Mouse (Mus musculus) kidney, embryonic 15.5 days (tissue): ENCODE results near the gene Nhej1. TPM values are rescaled to one million over a fixed set of nuclear protein-coding genes. Genes with fewer than 3 reads are reported as not detected.

Experiments
- ATAC-seq: fragments of 200-750 bp; cut with Nextera tagmentation; replicated peaks from 2 replicates; pipeline ENCODE4 v1.8.0; 2017; ENCODE audit warnings: moderate TSS enrichment; ENCODE audit not compliant: low FRiP score
- H3K27ac ChIP-seq: fragments of 300-500 bp; sonication (generic); 2 replicates; pipeline ENCODE4 v1.5.1; 2015; ENCODE audit warnings: mild to moderate bottlenecking, inconsistent platforms
- H3K27me3 ChIP-seq: fragments of 300-500 bp; sonication (generic); 2 replicates; pipeline ENCODE4 v1.6.1; 2015; ENCODE audit warnings: inconsistent platforms
- H3K36me3 ChIP-seq: fragments of 300-500 bp; sonication (generic); 2 replicates; pipeline ENCODE4 v1.6.1; 2015; ENCODE audit warnings: inconsistent platforms
- H3K4me1 ChIP-seq: fragments of 300-500 bp; sonication (generic); 2 replicates; pipeline ENCODE4 v1.6.1; 2015; ENCODE audit warnings: inconsistent platforms
- H3K4me2 ChIP-seq: fragments of 300-500 bp; sonication (generic); 2 replicates; pipeline ENCODE4 v1.6.1; 2015; ENCODE audit warnings: moderate library complexity, mild to moderate bottlenecking, inconsistent platforms
- H3K4me3 ChIP-seq: fragments of 300-500 bp; sonication (generic); replicated peaks from 2 replicates; pipeline ENCODE4 v1.5.1; 2015; ENCODE audit warnings: mild to moderate bottlenecking, inconsistent platforms
- H3K9ac ChIP-seq: fragments of 300-500 bp; sonication (generic); 2 replicates; pipeline ENCODE4 v1.6.1; 2015; ENCODE audit warnings: mild to moderate bottlenecking, inconsistent platforms
- H3K9me3 ChIP-seq: fragments of 300-500 bp; sonication (generic); replicated peaks from 2 replicates; pipeline ENCODE4 v1.6.1; 2016; ENCODE audit warnings: inconsistent platforms
- WGBS: fragments of 180-500 bp; shearing (Covaris S2); methylation state at CpG from one replicate; pipeline ENCODE4 v1.1.7; 2015; ENCODE audit warnings: mixed read lengths; 5-methylcytosine and 5-hydroxymethylcytosine counted together
- polyA plus RNA-seq: library from polyadenylated mRNA; unstranded; fragments of >200 nt; fragmentation: Nextera tagmentation; extraction: Ambion mirVana; gene quantifications from 2 replicates; pipeline ENCODE4 v1.2.1, GENCODE M21; 2015

Gene Nhej1
- polyA plus RNA-seq: 10.3 and 10.6 TPM in 2 replicates

- Histone ChIP-seq H3K4me1 (peaks cover 13% of the 10 kb centered on the region), H3K9ac (peak within 1 kb of the TSS; percentile 53), H3K4me2 (peak within 1 kb of the TSS; percentile 65), H3K36me3 (no peaks in the 10 kb centered on the region), H3K27ac (peak within 1 kb of the TSS; percentile 99), H3K9me3 (no peaks in the 10 kb centered on the region), H3K4me3 (peak within 1 kb of the TSS; percentile 58), H3K27me3 (no peaks in the 10 kb centered on the region)
- WGBS: 1% methylated on average over 56 of the region's 56 CpGs
- peak; percentile 98 for ATAC-seq
These were observed at the start of gene Nhej1 for GRCm38 (mm10) chr1:75124346-75125321. Gene Nhej1, minus strand, starts transcription at chr1:75125200.

- Histone ChIP-seq H3K4me2 (peak within 1 kb of the TSS; percentile 82), H3K9ac (peak within 1 kb of the TSS; percentile 70), H3K4me3 (peak within 1 kb of the TSS; percentile 85), H3K27me3 (no peaks in the 10 kb centered on the region), H3K36me3 (peaks cover 40% of the 10 kb centered on the region), H3K27ac (peak within 1 kb of the TSS; percentile 94), H3K4me1 (peaks cover 16% of the 10 kb centered on the region), H3K9me3 (no peaks in the 10 kb centered on the region)
- under 1% methylated on average over 56 of the region's 59 CpGs for WGBS
- ATAC-seq: peak; percentile 98
These were observed 43.8 kb upstream of the Nhej1 start, which contains the start of gene Zfand2b for GRCm38 (mm10) chr1:75168472-75169464. Gene Zfand2b, plus strand, starts transcription at chr1:75168646.

- peaks cover 33% of the 10 kb centered on the region for H3K36me3 ChIP-seq
- peak overlapping the region; percentile 85 for H3K4me3 ChIP-seq
- 10% methylated on average over 7 of the region's 7 CpGs for WGBS
- ATAC-seq: peak; percentile 26; the same call in 1 of the 2 replicates
- H3K9me3 ChIP-seq: no peaks in the 10 kb centered on the region
- H3K4me2 ChIP-seq: peak overlapping the region; percentile 82
- H3K4me1 ChIP-seq: peaks cover 16% of the 10 kb centered on the region
- peak overlapping the region; percentile 94 for H3K27ac ChIP-seq
- peak overlapping the region; percentile 70 for H3K9ac ChIP-seq
- no peaks in the 10 kb centered on the region for H3K27me3 ChIP-seq
These were observed 43.1 kb upstream of the Nhej1 start for GRCm38 (mm10) chr1:75168093-75168471.

GRCm38 (mm10) chr1:75160256-75160617 is 35.2 kb upstream of the Nhej1 start:
- Histone ChIP-seq H3K4me2 (no peak overlapping the region), H3K9ac (no peak overlapping the region), H3K4me3 (no peak overlapping the region), H3K27ac (no peak overlapping the region), H3K36me3 (no peaks in the 10 kb centered on the region), H3K27me3 (no peaks in the 10 kb centered on the region), H3K9me3 (no peaks in the 10 kb centered on the region), H3K4me1 (no peaks in the 10 kb centered on the region)
- ATAC-seq: no peak
- 83% methylated on average over 4 of the region's 4 CpGs for WGBS

GRCm38 (mm10) chr1:75159540-75160255 is 34.7 kb upstream of the Nhej1 start:
- Histone ChIP-seq H3K4me3 (no peak overlapping the region), H3K9me3 (no peaks in the 10 kb centered on the region), H3K27ac (no peak overlapping the region), H3K27me3 (no peaks in the 10 kb centered on the region), H3K4me2 (no peak overlapping the region), H3K9ac (no peak overlapping the region), H3K4me1 (no peaks in the 10 kb centered on the region), H3K36me3 (no peaks in the 10 kb centered on the region)
- ATAC-seq: no peak
- WGBS: 75% methylated on average over 5 of the region's 5 CpGs

GRCm38 (mm10) chr1:75158990-75159389 is 34.0 kb upstream of the Nhej1 start:
- no peak overlapping the region for H3K4me3 ChIP-seq
- no peaks in the 10 kb centered on the region for H3K27me3 ChIP-seq
- H3K36me3 ChIP-seq: no peaks in the 10 kb centered on the region
- H3K4me1 ChIP-seq: no peaks in the 10 kb centered on the region
- H3K27ac ChIP-seq: no peak overlapping the region
- H3K9ac ChIP-seq: no peak overlapping the region
- H3K9me3 ChIP-seq: no peaks in the 10 kb centered on the region
- no peak overlapping the region for H3K4me2 ChIP-seq
- no peak for ATAC-seq

- Histone ChIP-seq H3K9me3 (no peaks in the 10 kb centered on the region), H3K36me3 (no peaks in the 10 kb centered on the region), H3K27ac (no peak overlapping the region), H3K4me2 (no peak overlapping the region), H3K4me3 (no peak overlapping the region), H3K9ac (no peak overlapping the region), H3K27me3 (no peaks in the 10 kb centered on the region), H3K4me1 (no peaks in the 10 kb centered on the region)
- ATAC-seq: no peak
- WGBS: 53% methylated on average over 3 of the region's 3 CpGs
These were observed 30.8 kb upstream of the Nhej1 start for GRCm38 (mm10) chr1:75155837-75156236.

GRCm38 (mm10) chr1:75148727-75149126 is 23.7 kb upstream of the Nhej1 start:
- Histone ChIP-seq H3K4me2 (no peak overlapping the region), H3K9ac (no peak overlapping the region), H3K9me3 (no peaks in the 10 kb centered on the region), H3K4me3 (no peak overlapping the region), H3K27ac (no peak overlapping the region), H3K4me1 (peaks cover 7% of the 10 kb centered on the region), H3K36me3 (peaks cover 58% of the 10 kb centered on the region), H3K27me3 (no peaks in the 10 kb centered on the region)
- ATAC-seq: no peak
- WGBS: 91% methylated on average over 4 of the region's 4 CpGs

- no peaks in the 10 kb centered on the region for H3K27me3 ChIP-seq
- H3K9ac ChIP-seq: no peak overlapping the region
- no peak overlapping the region for H3K27ac ChIP-seq
- H3K4me3 ChIP-seq: no peak overlapping the region
- WGBS: 84% methylated on average over 7 of the region's 7 CpGs
- H3K36me3 ChIP-seq: peaks cover 58% of the 10 kb centered on the region
- H3K4me1 ChIP-seq: peaks cover 14% of the 10 kb centered on the region
- no peak overlapping the region for H3K4me2 ChIP-seq
- no peaks in the 10 kb centered on the region for H3K9me3 ChIP-seq
- no peak for ATAC-seq
These were observed 22.6 kb upstream of the Nhej1 start for GRCm38 (mm10) chr1:75147411-75148135.

- no peak overlapping the region for H3K4me3 ChIP-seq
- no peak overlapping the region for H3K4me2 ChIP-seq
- H3K27ac ChIP-seq: no peak overlapping the region
- no peak overlapping the region for H3K9ac ChIP-seq
- peaks cover 58% of the 10 kb centered on the region for H3K36me3 ChIP-seq
- no peak for ATAC-seq
- peaks cover 23% of the 10 kb centered on the region for H3K4me1 ChIP-seq
- H3K27me3 ChIP-seq: no peaks in the 10 kb centered on the region
- 97% methylated on average over 3 of the region's 3 CpGs for WGBS
- no peaks in the 10 kb centered on the region for H3K9me3 ChIP-seq
These were observed 20.6 kb upstream of the Nhej1 start for GRCm38 (mm10) chr1:75145589-75145988.
